Mouse (Mus musculus): ENCODE results near the gene Efcab5. TPM values are rescaled to one million over a fixed set of nuclear protein-coding genes. Genes with fewer than 3 reads are reported as not detected.

The Efcab5 gene
- polyA plus RNA-seq (2015; fragmentation: Nextera tagmentation; extraction: Ambion mirVana): 0.23 and 0.31 TPM in 2 replicates

- Histone ChIP-seq H3K4me3 (replicated peaks) (no peak within 1 kb of the TSS), H3K9ac (no peak within 1 kb of the TSS), H3K27me3 (replicated peaks) (no peaks in the 10 kb centered on the region), H3K36me3 (no peaks in the 10 kb centered on the region), H3K4me1 (no peaks in the 10 kb centered on the region), H3K4me2 (no peak within 1 kb of the TSS), H3K27ac (no peak within 1 kb of the TSS), H3K9me3 (no peaks in the 10 kb centered on the region)
- ATAC-seq (ENCODE audit: insufficient read depth, low FRiP score, low read depth): no peak
- 57% methylated on average over 6 of the region's 6 CpGs for WGBS
These were observed at the start of gene Efcab5 for GRCm38 (mm10) chr11:77188868-77189267. Gene Efcab5 (minus strand): TSS chr11:77188968.

- H3K27me3 ChIP-seq (replicated peaks): no peaks in the 10 kb centered on the region
- H3K4me2 ChIP-seq: no peak overlapping the region
- no peaks in the 10 kb centered on the region for H3K9me3 ChIP-seq
- no peak overlapping the region for H3K9ac ChIP-seq
- ATAC-seq (ENCODE audit: insufficient read depth, low FRiP score, low read depth): no peak
- H3K4me1 ChIP-seq: no peaks in the 10 kb centered on the region
- no peak overlapping the region for H3K27ac ChIP-seq
- WGBS: 98% methylated on average over 1 of the region's 1 CpGs
- no peaks in the 10 kb centered on the region for H3K36me3 ChIP-seq
- H3K4me3 ChIP-seq (replicated peaks): no peak overlapping the region
These were observed 46.5 kb upstream of the Efcab5 start for GRCm38 (mm10) chr11:77235267-77235666.

- no peaks in the 10 kb centered on the region for H3K36me3 ChIP-seq
- no peak overlapping the region for H3K27ac ChIP-seq
- H3K4me3 ChIP-seq (replicated peaks): no peak overlapping the region
- no peak for ATAC-seq (ENCODE audit: insufficient read depth, low FRiP score, low read depth)
- H3K27me3 ChIP-seq (replicated peaks): no peaks in the 10 kb centered on the region
- no peaks in the 10 kb centered on the region for H3K9me3 ChIP-seq
- H3K4me1 ChIP-seq: no peaks in the 10 kb centered on the region
- WGBS: 92% methylated on average over 2 of the region's 2 CpGs
- no peak overlapping the region for H3K9ac ChIP-seq
- no peak overlapping the region for H3K4me2 ChIP-seq
These were observed 42.7 kb upstream of the Efcab5 start for GRCm38 (mm10) chr11:77231514-77231913.

- WGBS: 68% methylated on average over 2 of the region's 2 CpGs
These were observed 42.0 kb upstream of the Efcab5 start for GRCm38 (mm10) chr11:77230765-77231164.

GRCm38 (mm10) chr11:77216761-77217130, 28.0 kb upstream of the Efcab5 start:
- Histone ChIP-seq H3K9me3 (no peaks in the 10 kb centered on the region), H3K36me3 (no peaks in the 10 kb centered on the region), H3K4me1 (0 out of 2 replicates have a peak, but pooled peaks cover 3% of the 10 kb centered on the region), H3K9ac (peak overlapping the region; percentile 83; the same call in 1 of the 2 replicates), H3K4me3 (replicated peaks) (peak overlapping the region; percentile 89), H3K27me3 (replicated peaks) (no peaks in the 10 kb centered on the region), H3K4me2 (peak overlapping the region; percentile 92), H3K27ac (peak overlapping the region; percentile 93; the same call in 1 of the 2 replicates)
- WGBS: 2% methylated on average over 11 of the region's 11 CpGs
- peak; percentile 59; the same call in 1 of the 2 replicates for ATAC-seq (ENCODE audit: insufficient read depth, low FRiP score, low read depth)

More at GRCm38 (mm10) chr11:77230765-77231164, 42.0 kb upstream of the Efcab5 start:
- no peak for ATAC-seq (ENCODE audit: insufficient read depth, low FRiP score, low read depth)
- H3K4me3 ChIP-seq (replicated peaks): no peak overlapping the region
- H3K36me3 ChIP-seq: no peaks in the 10 kb centered on the region
- no peak overlapping the region for H3K9ac ChIP-seq
- no peak overlapping the region for H3K27ac ChIP-seq
- H3K9me3 ChIP-seq: no peaks in the 10 kb centered on the region
- H3K4me1 ChIP-seq: no peaks in the 10 kb centered on the region
- H3K4me2 ChIP-seq: no peak overlapping the region
- H3K27me3 ChIP-seq (replicated peaks): no peaks in the 10 kb centered on the region

GRCm38 (mm10) chr11:77215951-77216760, 27.4 kb upstream of the Efcab5 start, which contains the start of gene Ssh2:
Gene Ssh2 (plus strand): TSS chr11:77216287.
- peak; percentile 87 for ATAC-seq (ENCODE audit: insufficient read depth, low FRiP score, low read depth)
- Histone ChIP-seq H3K36me3 (no peaks in the 10 kb centered on the region), H3K27ac (peak within 1 kb of the TSS; percentile 93), H3K9me3 (no peaks in the 10 kb centered on the region), H3K9ac (peak within 1 kb of the TSS; percentile 83), H3K4me2 (peak within 1 kb of the TSS; percentile 92), H3K4me1 (0 out of 2 replicates have a peak, but pooled peaks cover 3% of the 10 kb centered on the region), H3K27me3 (replicated peaks) (no peaks in the 10 kb centered on the region), H3K4me3 (replicated peaks) (peak within 1 kb of the TSS; percentile 89)
- WGBS: under 1% methylated on average over 75 of the region's 82 CpGs

GRCm38 (mm10) chr11:77215483-77215882, 26.7 kb upstream of the Efcab5 start:
- H3K27me3 ChIP-seq (replicated peaks): no peaks in the 10 kb centered on the region
- peak; percentile 9; the same call in 1 of the 2 replicates for ATAC-seq (ENCODE audit: insufficient read depth, low FRiP score, low read depth)
- peak overlapping the region; percentile 93 for H3K27ac ChIP-seq

GRCm38 (mm10) chr11:77214755-77215154, 26.0 kb upstream of the Efcab5 start:
- Histone ChIP-seq H3K4me2 (no peak overlapping the region; the same call in 1 of the 2 replicates), H3K9me3 (no peaks in the 10 kb centered on the region), H3K9ac (no peak overlapping the region), H3K27me3 (replicated peaks) (no peaks in the 10 kb centered on the region), H3K4me1 (0 out of 2 replicates have a peak, but pooled peaks cover 3% of the 10 kb centered on the region), H3K27ac (no peak overlapping the region), H3K4me3 (replicated peaks) (no peak overlapping the region), H3K36me3 (no peaks in the 10 kb centered on the region)
- 0% methylated on average over 1 of the region's 1 CpGs for WGBS
- no peak for ATAC-seq (ENCODE audit: insufficient read depth, low FRiP score, low read depth)

More at GRCm38 (mm10) chr11:77215483-77215882, 26.7 kb upstream of the Efcab5 start:
- peak overlapping the region; percentile 89 for H3K4me3 ChIP-seq (replicated peaks)
- 2% methylated on average over 11 of the region's 11 CpGs for WGBS
- H3K4me2 ChIP-seq: peak overlapping the region; percentile 92
- H3K36me3 ChIP-seq: no peaks in the 10 kb centered on the region
- H3K9ac ChIP-seq: peak overlapping the region; percentile 83
- 0 out of 2 replicates have a peak, but pooled peaks cover 3% of the 10 kb centered on the region for H3K4me1 ChIP-seq
- H3K9me3 ChIP-seq: no peaks in the 10 kb centered on the region

- no peak overlapping the region for H3K4me3 ChIP-seq (replicated peaks)
- no peak overlapping the region for H3K4me2 ChIP-seq
- no peaks in the 10 kb centered on the region for H3K9me3 ChIP-seq
- no peak for ATAC-seq (ENCODE audit: insufficient read depth, low FRiP score, low read depth)
- no peak overlapping the region for H3K27ac ChIP-seq
- H3K9ac ChIP-seq: no peak overlapping the region
- 0 out of 2 replicates have a peak, but pooled peaks cover 3% of the 10 kb centered on the region for H3K4me1 ChIP-seq
- H3K27me3 ChIP-seq (replicated peaks): no peaks in the 10 kb centered on the region
- no peaks in the 10 kb centered on the region for H3K36me3 ChIP-seq
- WGBS: 87% methylated on average over 1 of the region's 1 CpGs
These were observed 25.4 kb upstream of the Efcab5 start for GRCm38 (mm10) chr11:77214142-77214692.

- Histone ChIP-seq H3K27me3 (replicated peaks) (no peaks in the 10 kb centered on the region), H3K4me1 (no peaks in the 10 kb centered on the region), H3K4me2 (no peak overlapping the region), H3K36me3 (no peaks in the 10 kb centered on the region), H3K9me3 (no peaks in the 10 kb centered on the region), H3K27ac (no peak overlapping the region), H3K4me3 (replicated peaks) (no peak overlapping the region), H3K9ac (no peak overlapping the region)
- WGBS: 62% methylated on average over 1 of the region's 1 CpGs
- ATAC-seq (ENCODE audit: insufficient read depth, low FRiP score, low read depth): no peak
These were observed 11.9 kb upstream of the Efcab5 start for GRCm38 (mm10) chr11:77200703-77201102.

GRCm38 (mm10) chr11:77199636-77200035, 10.9 kb upstream of the Efcab5 start:
- Histone ChIP-seq H3K4me3 (replicated peaks) (no peak overlapping the region), H3K36me3 (no peaks in the 10 kb centered on the region), H3K27me3 (replicated peaks) (no peaks in the 10 kb centered on the region), H3K9me3 (no peaks in the 10 kb centered on the region), H3K27ac (no peak overlapping the region), H3K4me1 (no peaks in the 10 kb centered on the region), H3K4me2 (no peak overlapping the region), H3K9ac (no peak overlapping the region)
- ATAC-seq (ENCODE audit: insufficient read depth, low FRiP score, low read depth): no peak
- WGBS: 30% methylated on average over 4 of the region's 4 CpGs

All from stomach, embryonic 15.5 days (tissue).